Mouse (Mus musculus): ENCODE measurements around the gene Gm20388.
"Not testable (repeated sequence)": the region's sequence is repeated elsewhere in the genome, so short reads cannot be mapped to it uniquely, and the experiment has no call there.

DNA sequence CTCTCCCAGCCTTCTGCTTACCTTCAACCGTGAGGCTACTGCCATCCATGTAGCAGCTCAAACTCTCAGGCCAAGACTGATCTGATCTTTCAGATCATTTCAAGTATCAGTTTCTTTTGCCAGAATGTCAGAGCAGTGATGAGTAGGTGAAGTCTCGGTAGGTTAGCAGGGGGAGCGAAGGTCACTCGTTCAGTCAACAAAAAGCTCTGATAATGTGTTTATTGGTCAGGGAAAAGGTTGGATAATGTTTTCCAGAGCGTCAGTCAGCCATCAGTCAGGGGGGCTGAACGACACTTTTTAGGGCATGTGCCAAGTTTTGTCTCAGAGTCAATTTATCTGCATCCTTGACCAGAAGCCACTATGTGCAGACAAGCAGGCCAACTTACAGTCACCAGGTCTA, 3562.3 kb downstream of the Gm20388 start:
- not testable (repeated sequence) for TF ChIP-seq CTCF (conservative IDR thresholded peaks at IDR 0.05; ENCODE audit: insufficient read depth, insufficient read length, low read depth, low read length); POLR2A (IDR thresholded peaks at IDR 0.05; ENCODE audit: low read depth, low read length)

Data from kidney, adult 2 months (tissue).